Mouse (Mus musculus): Measurements from ENCODE around the gene Nodal. TPM values are rescaled to one million over a fixed set of nuclear protein-coding genes. Genes with fewer than 3 reads are reported as not detected.

The Nodal gene
- polyA plus RNA-seq, 1 experiment: not detected

GRCm38 (mm10) chr10:61474344-61474743 lies 56.6 kb downstream of the Nodal start:
- no peak for TF ChIP-seq MYOD1 (IDR thresholded peaks at IDR 0.05; ENCODE audit: control insufficient read depth, insufficient read length, low read depth)
- TF ChIP-seq MYOG (IDR thresholded peaks at IDR 0.05; ENCODE audit: control insufficient read depth, extremely low read depth, insufficient read length): no peak
- TF ChIP-seq CEBPB (IDR thresholded peaks at IDR 0.05; ENCODE audit: low read depth): no peak
- no peak for TF ChIP-seq FOSL1 (IDR thresholded peaks at IDR 0.05; ENCODE audit: insufficient read depth, low read length, poor library complexity, severe bottlenecking)
- no peak for TF ChIP-seq MAX (IDR thresholded peaks at IDR 0.05)
- TF ChIP-seq USF1 (IDR thresholded peaks at IDR 0.05; ENCODE audit: low read depth): no peak
- no peak for TF ChIP-seq CTCF (IDR thresholded peaks at IDR 0.05; ENCODE audit: control insufficient read depth, insufficient read depth, insufficient read length)
- Histone ChIP-seq H3K79me3 (ENCODE audit: low read depth) (peaks cover 1% of the 10 kb centered on the region), H3K36me3 (ENCODE audit: control insufficient read depth, insufficient read depth) (no peaks in the 10 kb centered on the region), H3K27me3 (ENCODE audit: control insufficient read depth, insufficient read depth, insufficient read length) (no peaks in the 10 kb centered on the region), H3K79me2 (ENCODE audit: control insufficient read depth, insufficient read depth) (peaks cover 24% of the 10 kb centered on the region), H3ac (ENCODE audit: control insufficient read depth, insufficient read length, low read depth) (no peak overlapping the region), H3K4me3 (ENCODE audit: insufficient read depth, poor library complexity, severe bottlenecking) (no peak overlapping the region)

Other genes starting within 250 kb of the Nodal start
- not detected for gene Tbata, start 246.0 kb upstream of the Nodal start, polyA plus RNA-seq (2012; fragmentation: generic; extraction: Trizol)
- gene Adamts14, start 144.5 kb upstream of the Nodal start, polyA plus RNA-seq (2012; fragmentation: generic; extraction: Trizol): 7.0 TPM
- gene Prf1, start 120.1 kb upstream of the Nodal start, polyA plus RNA-seq (2012; fragmentation: generic; extraction: Trizol): not detected
- 8.9 TPM for gene Pald1, start 34.4 kb upstream of the Nodal start, polyA plus RNA-seq (2012; fragmentation: generic; extraction: Trizol)
- 42.3 TPM for gene Eif4ebp2, start 34.7 kb downstream of the Nodal start, polyA plus RNA-seq (2012; fragmentation: generic; extraction: Trizol)
- gene Lrrc20, start 57.8 kb downstream of the Nodal start, polyA plus RNA-seq (2012; fragmentation: generic; extraction: Trizol): 11.8 TPM
- gene Npffr1, start 177.5 kb downstream of the Nodal start, polyA plus RNA-seq (2012; fragmentation: generic; extraction: Trizol): not detected
- 189 TPM for gene Ppa1, start 230.6 kb downstream of the Nodal start, polyA plus RNA-seq (2012; fragmentation: generic; extraction: Trizol)

Data from C2C12 (cell line).